Mouse (Mus musculus) kidney, embryonic 16.5 days (tissue): Measurements from ENCODE around the gene Slc35e3. TPM values are rescaled to one million over a fixed set of nuclear protein-coding genes. Genes with fewer than 3 reads are reported as not detected.
"Not testable (repeated sequence)": the region's sequence is repeated elsewhere in the genome, so short reads cannot be mapped to it uniquely, and the experiment has no call there.

ENCODE experiments used
- ATAC-seq: fragments of 200-750 bp; cut with Nextera tagmentation; 2 replicates; pipeline ENCODE4 v1.8.0; 2017; ENCODE audit warnings: moderate TSS enrichment; ENCODE audit not compliant: low FRiP score, low TSS enrichment
- H3K27ac ChIP-seq: fragments of 300-500 bp; sonication (generic); 2 replicates; pipeline ENCODE4 v1.5.1; 2014; ENCODE audit warnings: low read length
- H3K27me3 ChIP-seq: fragments of 300-500 bp; sonication (generic); 2 replicates; pipeline ENCODE4 v1.6.1; 2014; ENCODE audit warnings: low read length, control low read depth, mixed read lengths; ENCODE audit not compliant: insufficient read depth
- H3K36me3 ChIP-seq: fragments of 300-500 bp; sonication (generic); 2 replicates; pipeline ENCODE4 v1.6.1; 2014; ENCODE audit warnings: low read length, control low read depth, mixed read lengths; ENCODE audit not compliant: insufficient read depth
- H3K4me1 ChIP-seq: fragments of 300-500 bp; sonication (generic); 2 replicates; pipeline ENCODE4 v1.6.1; 2014; ENCODE audit warnings: low read length, control low read depth, mixed read lengths; ENCODE audit not compliant: insufficient read depth
- H3K4me2 ChIP-seq: fragments of 300-500 bp; sonication (generic); replicated peaks from 2 replicates; pipeline ENCODE4 v1.6.1; 2014; ENCODE audit warnings: low read depth, low read length
- H3K4me3 ChIP-seq: fragments of 300-500 bp; sonication (generic); 2 replicates; pipeline ENCODE4 v1.5.1; 2014; ENCODE audit warnings: mild to moderate bottlenecking, low read length
- H3K9ac ChIP-seq: fragments of 300-500 bp; sonication (generic); replicated peaks from 2 replicates; pipeline ENCODE4 v1.6.1; 2014; ENCODE audit warnings: low read length
- H3K9me3 ChIP-seq: fragments of 300-500 bp; sonication (generic); 2 replicates; pipeline ENCODE4 v1.6.1; 2016; ENCODE audit warnings: low read length, control low read depth
- WGBS: fragments of 180-500 bp; shearing (Covaris S2); extraction: QIAGEN DNeasy Blood & Tissue Kit; methylation state at CpG from one replicate; pipeline ENCODE4 v1.1.7; 2014; 5-methylcytosine and 5-hydroxymethylcytosine counted together
- polyA plus RNA-seq: library from polyadenylated mRNA; unstranded; fragments of >200 nt; fragmentation: Nextera tagmentation; extraction: Ambion mirVana; gene quantifications from 2 replicates; pipeline ENCODE4 v1.2.1, GENCODE M21; 2015

Slc35e3 gene
- polyA plus RNA-seq, 1 experiment from 2014 or later: 15.2 TPM

DNA sequence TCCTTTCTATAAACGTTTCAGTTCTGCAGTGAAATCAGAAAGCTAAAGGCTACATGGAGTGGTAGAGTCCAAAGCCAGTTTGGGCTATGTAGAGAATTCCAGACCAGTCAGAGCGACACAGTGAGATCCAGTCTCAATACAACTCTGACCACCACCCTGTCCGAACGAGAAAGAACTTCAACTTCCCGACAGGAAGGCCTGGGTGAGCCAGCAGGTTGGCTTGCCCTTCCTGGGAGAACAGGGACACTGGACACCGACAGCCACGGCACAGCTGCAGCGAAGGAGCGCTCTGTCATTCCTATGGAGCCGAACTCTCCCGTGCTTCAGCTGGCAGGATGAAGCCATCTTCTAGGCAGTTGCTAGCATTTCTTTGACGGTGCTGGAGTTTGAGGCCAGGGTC lies 10.8 kb downstream of the Slc35e3 start:
- not testable (repeated sequence) for H3K4me2 ChIP-seq, ATAC-seq, H3K27ac ChIP-seq, H3K9ac ChIP-seq, H3K27me3 ChIP-seq, H3K4me1 ChIP-seq, H3K4me3 ChIP-seq, H3K9me3 ChIP-seq
- peaks cover 12% of the 10 kb centered on the region for H3K36me3 ChIP-seq
- 91% methylated on average over 11 of the region's 12 CpGs for WGBS

DNA sequence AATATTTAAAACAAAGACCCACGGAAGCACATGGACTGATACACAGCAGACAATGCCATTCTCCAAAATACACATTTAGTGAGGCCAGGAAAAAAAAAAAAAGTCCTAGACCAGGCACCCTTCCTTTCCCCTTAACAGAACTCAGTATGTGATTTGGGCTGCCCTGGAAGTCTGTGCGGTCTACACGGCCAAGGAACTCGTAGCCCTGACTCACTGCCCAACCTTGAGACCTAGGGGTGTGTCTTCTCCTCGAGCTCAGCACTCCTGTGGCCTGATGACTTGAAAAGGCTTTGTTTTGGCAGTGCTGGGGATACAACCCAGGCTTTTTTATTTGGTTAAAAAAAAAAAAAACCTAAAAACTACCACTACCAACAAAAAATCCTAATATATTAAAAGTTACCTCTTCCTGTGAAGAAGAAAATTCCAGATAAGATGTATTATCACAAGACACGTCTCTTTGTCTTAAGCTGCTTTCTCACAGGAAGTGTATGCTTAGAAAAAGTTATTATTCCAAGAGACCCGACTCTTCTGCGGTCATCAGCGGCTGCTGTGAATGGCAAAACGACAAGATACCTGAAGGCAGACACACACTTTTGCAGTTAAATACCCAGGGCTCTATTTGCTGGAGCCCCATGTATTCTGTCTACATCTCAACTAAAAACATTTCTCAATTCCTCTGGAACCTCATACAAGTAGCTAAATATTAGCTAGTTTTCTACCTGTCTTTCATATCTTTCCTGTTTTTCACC lies 11.9 kb downstream of the Slc35e3 start:
- not testable (repeated sequence) for ATAC-seq, H3K4me2 ChIP-seq, H3K36me3 ChIP-seq, H3K27me3 ChIP-seq, H3K27ac ChIP-seq, H3K9ac ChIP-seq, H3K4me3 ChIP-seq, H3K9me3 ChIP-seq, H3K4me1 ChIP-seq
- 81% methylated on average over 9 of the region's 10 CpGs for WGBS

DNA sequence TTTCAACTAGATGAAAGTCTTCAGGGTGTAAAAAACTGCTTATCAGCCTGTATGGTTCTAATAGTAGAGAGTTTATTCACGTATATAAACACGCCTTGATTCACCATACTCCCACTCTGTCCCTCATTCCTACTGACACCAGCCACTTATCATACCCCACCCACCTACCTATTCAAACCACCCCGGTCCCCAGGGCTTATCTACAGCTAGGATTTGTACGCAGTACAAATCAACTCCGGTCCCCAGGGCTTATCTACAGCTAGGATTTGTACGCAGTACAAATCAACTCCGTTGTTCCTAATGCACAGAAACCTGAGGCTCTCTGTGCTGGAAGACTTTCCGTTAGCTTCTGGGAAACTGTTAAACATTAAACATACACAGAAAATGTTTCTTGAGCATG lies 12.5 kb downstream of the Slc35e3 start:
- H3K9ac ChIP-seq, H3K4me3 ChIP-seq, H3K4me2 ChIP-seq, H3K27me3 ChIP-seq, H3K27ac ChIP-seq, H3K36me3 ChIP-seq, ATAC-seq, H3K9me3 ChIP-seq, H3K4me1 ChIP-seq: not testable (repeated sequence)
- 86% methylated on average over 8 of the region's 8 CpGs for whole genome bisulfite sequencing

DNA sequence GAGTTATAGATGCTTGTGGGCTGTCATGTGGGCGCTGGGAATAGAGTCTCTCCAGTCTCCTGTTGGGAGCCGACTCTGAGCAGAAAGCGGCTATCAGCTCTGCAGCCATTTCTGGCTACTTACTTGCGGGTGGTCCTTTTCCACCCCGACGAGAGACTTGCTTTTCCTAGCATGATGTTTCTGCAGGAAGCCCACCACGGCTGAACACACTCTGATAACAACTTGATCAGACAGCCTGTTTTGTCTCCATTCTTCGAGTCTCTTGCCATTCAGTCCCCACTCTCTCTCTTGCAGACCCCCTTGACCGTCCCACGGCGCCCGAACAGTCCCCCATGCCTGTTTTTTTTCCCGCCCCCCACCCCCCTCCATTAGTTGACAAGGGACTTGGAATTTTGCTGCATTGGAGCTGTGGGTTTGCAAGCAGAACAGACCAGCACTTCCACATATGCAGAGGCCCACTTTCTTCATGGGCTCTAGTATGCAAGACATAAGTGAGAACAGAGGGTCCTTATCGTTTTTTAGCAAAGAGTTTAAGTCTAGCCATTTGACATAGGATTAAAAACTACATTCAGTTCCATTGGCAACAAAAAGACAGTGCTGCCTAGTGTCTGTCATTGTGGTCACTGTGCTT lies 13.1 kb downstream of the Slc35e3 start:
- WGBS: 79% methylated on average over 14 of the region's 14 CpGs
- Histone ChIP-seq H3K4me1 (no peaks in the 10 kb centered on the region), H3K4me2 (no peak overlapping the region), H3K27ac (no peak overlapping the region), H3K36me3 (peaks cover 6% of the 10 kb centered on the region; the same call in 1 of the 2 replicates), H3K9ac (no peak overlapping the region), H3K9me3 (no peaks in the 10 kb centered on the region), H3K4me3 (no peak overlapping the region), H3K27me3 (no peaks in the 10 kb centered on the region)
- ATAC-seq: no peak

DNA sequence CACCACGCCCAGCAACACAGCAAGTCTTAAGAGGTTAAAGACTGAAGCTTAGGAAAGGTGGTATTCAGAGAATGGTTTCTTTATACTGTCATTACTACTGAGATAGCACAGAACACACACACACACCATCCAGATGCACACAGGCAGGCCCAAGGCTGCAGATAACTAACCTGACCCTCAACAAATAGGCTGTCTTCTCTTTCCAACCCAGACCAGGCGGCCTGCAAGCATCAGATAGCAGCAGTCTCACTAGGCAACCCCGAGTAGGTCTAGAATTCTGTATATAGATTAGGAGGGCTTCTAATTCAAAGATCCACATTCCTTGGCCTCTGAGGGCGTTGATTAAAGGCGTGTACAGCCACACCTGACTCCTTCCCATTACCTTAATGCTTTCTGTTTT lies 14.0 kb downstream of the Slc35e3 start:
- WGBS: 88% methylated on average over 5 of the region's 5 CpGs
- no peak overlapping the region for H3K4me2 ChIP-seq
- no peak overlapping the region for H3K9ac ChIP-seq
- H3K27ac ChIP-seq: no peak overlapping the region
- no peaks in the 10 kb centered on the region for H3K9me3 ChIP-seq
- H3K4me3 ChIP-seq: no peak overlapping the region
- peaks cover 6% of the 10 kb centered on the region; the same call in 1 of the 2 replicates for H3K36me3 ChIP-seq
- no peaks in the 10 kb centered on the region for H3K27me3 ChIP-seq
- no peak for ATAC-seq
- H3K4me1 ChIP-seq: no peaks in the 10 kb centered on the region

DNA sequence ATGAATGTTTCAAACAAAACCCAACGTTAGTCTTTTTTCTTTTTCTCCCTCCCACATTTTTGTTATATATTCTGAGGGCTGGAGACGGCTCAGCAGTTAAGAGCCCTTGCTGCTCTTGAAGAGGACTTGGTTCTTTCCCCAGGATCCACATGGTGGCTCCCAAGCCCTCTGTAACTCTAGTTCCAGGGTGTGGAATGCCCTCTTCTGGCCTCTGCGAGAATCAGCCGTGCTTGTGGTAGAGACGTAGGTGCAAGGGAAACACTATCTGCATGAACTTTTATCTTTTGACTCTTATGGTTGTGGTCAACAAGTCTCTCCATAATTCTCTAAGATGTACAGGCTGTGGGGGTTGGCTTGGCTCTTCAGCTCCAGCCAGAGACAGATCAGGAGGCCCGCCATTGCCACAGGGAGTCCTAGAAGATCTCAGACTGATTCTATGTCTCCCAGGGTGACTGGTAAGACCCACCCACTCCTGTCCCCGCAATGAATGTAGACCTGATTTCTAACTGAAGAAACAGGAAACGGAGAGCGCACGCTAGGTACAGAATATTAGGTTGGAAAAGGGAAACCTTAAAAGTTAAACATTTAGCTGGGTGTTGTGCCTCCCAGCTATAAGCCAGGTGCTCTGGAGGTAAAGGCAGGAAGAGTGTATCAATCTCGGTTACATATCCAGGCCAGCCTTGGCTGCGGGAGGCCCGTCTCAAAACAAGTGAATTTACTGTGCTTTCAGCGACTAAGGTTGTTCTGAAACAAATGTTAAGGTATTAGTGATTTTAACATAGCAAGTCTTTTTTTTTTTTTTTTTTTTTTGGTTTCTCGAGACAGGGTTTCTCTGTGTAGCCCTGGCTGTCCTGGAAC lies 14.7 kb downstream of the Slc35e3 start:
- Histone ChIP-seq H3K4me1 (no peaks in the 10 kb centered on the region), H3K27me3 (no peaks in the 10 kb centered on the region), H3K4me3 (no peak overlapping the region), H3K27ac (no peak overlapping the region), H3K36me3 (peaks cover 4% of the 10 kb centered on the region; the same call in 1 of the 2 replicates), H3K9ac (no peak overlapping the region), H3K9me3 (no peaks in the 10 kb centered on the region), H3K4me2 (no peak overlapping the region)
- WGBS: 48% methylated on average over 14 of the region's 15 CpGs
- ATAC-seq: peak; percentile 75

DNA sequence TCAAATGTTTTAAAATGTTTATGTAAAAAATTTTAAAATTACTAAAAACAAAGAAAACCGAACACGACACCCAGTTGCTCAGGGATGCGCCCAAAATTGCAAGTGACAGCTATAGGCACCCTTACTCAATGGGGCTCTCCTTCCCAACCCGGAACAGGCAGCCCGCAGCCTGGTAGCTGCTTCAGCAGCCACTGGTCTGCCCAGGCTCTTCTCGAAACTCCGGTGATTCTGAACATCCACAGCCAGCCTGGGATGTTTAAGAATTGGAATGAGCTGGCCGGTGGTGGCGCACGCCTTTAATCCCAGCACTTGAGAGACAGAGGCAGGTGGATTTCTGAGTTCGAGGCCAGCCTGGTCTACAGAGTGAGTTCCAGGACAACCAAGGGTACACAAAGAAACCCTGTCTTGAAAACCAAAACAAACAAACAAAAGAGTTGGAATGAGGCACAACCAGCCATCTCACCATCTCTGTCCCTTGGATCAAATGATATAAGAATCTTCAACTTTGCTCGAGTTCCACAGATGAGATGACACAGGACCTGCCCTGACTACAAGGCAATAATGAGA lies 15.4 kb downstream of the Slc35e3 start:
- Histone ChIP-seq H3K9me3 (no peaks in the 10 kb centered on the region), H3K9ac (no peak overlapping the region), H3K4me1 (no peaks in the 10 kb centered on the region), H3K4me3 (no peak overlapping the region), H3K36me3 (no peaks in the 10 kb centered on the region), H3K27ac (no peak overlapping the region), H3K4me2 (no peak overlapping the region), H3K27me3 (no peaks in the 10 kb centered on the region)
- WGBS: 93% methylated on average over 12 of the region's 12 CpGs
- ATAC-seq: no peak

DNA sequence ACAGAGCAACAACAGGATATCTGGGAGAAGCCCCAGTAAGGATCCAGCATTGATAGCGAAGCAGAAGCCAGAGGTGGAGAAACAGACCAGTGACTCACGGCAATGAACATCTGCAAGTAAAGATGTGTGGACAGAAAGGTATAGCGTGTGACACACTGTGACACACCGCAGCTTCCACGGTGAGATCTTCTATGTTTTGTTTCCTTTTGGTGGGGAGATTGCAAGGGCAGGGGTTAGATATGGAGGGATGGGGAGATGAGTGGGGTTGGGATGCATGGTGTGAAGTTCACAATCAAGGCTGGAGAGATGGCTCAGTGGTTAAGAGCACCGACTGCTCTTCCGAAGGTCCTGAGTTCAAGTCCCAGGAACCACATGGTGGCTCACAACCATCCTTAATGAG lies 16.0 kb downstream of the Slc35e3 start:
- Histone ChIP-seq H3K9me3 (no peaks in the 10 kb centered on the region), H3K36me3 (no peaks in the 10 kb centered on the region), H3K27ac (no peak overlapping the region), H3K4me3 (no peak overlapping the region), H3K9ac (no peak overlapping the region), H3K4me1 (no peaks in the 10 kb centered on the region), H3K4me2 (no peak overlapping the region), H3K27me3 (no peaks in the 10 kb centered on the region)
- no peak for ATAC-seq
- 92% methylated on average over 7 of the region's 7 CpGs for WGBS

DNA sequence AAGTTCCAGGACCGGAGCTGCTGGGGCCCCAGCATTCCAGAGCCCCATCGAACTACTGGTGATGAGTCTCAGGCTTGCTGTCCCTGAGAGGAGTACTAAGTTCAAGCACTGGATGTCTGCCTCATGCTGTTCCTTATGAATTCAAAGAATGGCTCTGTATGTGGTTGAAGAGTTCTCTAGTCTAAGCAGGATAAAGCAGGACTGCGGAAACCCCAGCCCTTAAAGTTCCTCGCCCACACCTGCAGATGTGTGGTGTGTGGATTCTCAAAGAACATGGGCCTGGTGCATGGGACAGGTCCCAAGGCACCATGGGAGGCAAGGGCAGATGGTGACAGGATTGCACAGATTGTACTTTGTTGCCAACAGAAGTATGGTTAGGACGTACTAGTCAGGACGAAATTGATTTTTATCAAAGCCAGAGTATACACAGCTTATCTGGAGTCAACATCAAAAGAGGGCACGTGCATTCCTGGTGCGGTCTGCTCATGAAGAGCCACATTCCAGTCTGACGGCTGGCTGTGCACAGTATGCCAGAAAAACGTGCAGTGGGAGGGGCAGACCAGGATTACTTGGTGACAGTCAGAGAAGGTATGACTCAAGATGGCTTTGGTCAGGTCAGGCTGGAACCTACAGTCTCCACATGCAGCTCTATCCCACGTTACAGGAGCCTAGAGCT lies 16.9 kb downstream of the Slc35e3 start:
- no peak for ATAC-seq

More for the DNA sequence above, 16.9 kb downstream of the Slc35e3 start:
- Histone ChIP-seq H3K27ac (no peak overlapping the region), H3K4me2 (no peak overlapping the region), H3K9ac (no peak overlapping the region), H3K9me3 (no peaks in the 10 kb centered on the region), H3K36me3 (no peaks in the 10 kb centered on the region), H3K4me1 (no peaks in the 10 kb centered on the region), H3K27me3 (no peaks in the 10 kb centered on the region), H3K4me3 (no peak overlapping the region)
- WGBS: 71% methylated on average over 11 of the region's 11 CpGs
